Mouse (Mus musculus) liver, embryonic 14.5 days (tissue): ENCODE measurements around the gene Maats1. TPM values are rescaled to one million over a fixed set of nuclear protein-coding genes. Genes with fewer than 3 reads are reported as not detected.
A peak's percentile ranks its signal among the peaks of the same experiment; 100 is the strongest.

Experiments
- ATAC-seq: fragments of 200-750 bp; cut with Nextera tagmentation; 2 replicates; pipeline ENCODE4 v1.8.0; 2017; ENCODE audit warnings: moderate number of reproducible peaks, mild to moderate bottlenecking, moderate library complexity; ENCODE audit not compliant: insufficient read depth
- DNase-seq, 3 experiments: peaks; one replicate each; pipeline ENCODE4 v3.0.0-alpha.2; 2012 to 2013; ENCODE audit warnings: low read depth in 3 of 3, low spot score in 3 of 3
- H3K27ac ChIP-seq: fragments of 300-500 bp; sonication (generic); 2 replicates; pipeline ENCODE4 v1.5.1; 2014; ENCODE audit warnings: moderate library complexity, mild to moderate bottlenecking, control low read depth, inconsistent platforms
- H3K27me3 ChIP-seq: fragments of 300-500 bp; sonication (generic); 2 replicates; pipeline ENCODE4 v1.6.1; 2014; ENCODE audit warnings: mild to moderate bottlenecking, low read length, moderate library complexity; ENCODE audit not compliant: control insufficient read depth, insufficient read depth
- H3K36me3 ChIP-seq: fragments of 300-500 bp; sonication (generic); replicated peaks from 2 replicates; pipeline ENCODE4 v1.6.1; 2014; ENCODE audit warnings: low read depth; ENCODE audit not compliant: control insufficient read depth, insufficient read depth
- H3K4me1 ChIP-seq, 2 experiments: fragments of 200-500 bp in 1 of 2; fragments of 300-500 bp in 1 of 2; sonication (generic) in 1 of 2; replicated peaks; 2 replicates each; pipeline ENCODE4 v1.6.1; 2012 to 2014; ENCODE audit warnings: antibody characterized with exemption in 1 of 2, inconsistent platforms in 1 of 2, low read length in 1 of 2; ENCODE audit not compliant: control insufficient read depth in 2 of 2, insufficient read depth in 2 of 2
- H3K4me2 ChIP-seq: fragments of 300-500 bp; sonication (generic); 2 replicates; pipeline ENCODE4 v1.6.1; 2014; ENCODE audit warnings: low read depth, mild to moderate bottlenecking, control low read depth, moderate library complexity
- H3K4me3 ChIP-seq, 2 experiments: fragments of 200-500 bp in 1 of 2; fragments of 300-500 bp in 1 of 2; sonication (generic) in 1 of 2; 2 replicates each; pipeline ENCODE4 v1.5.1; 2012 to 2014; ENCODE audit warnings: low read depth in 2 of 2, low read length in 2 of 2, mild to moderate bottlenecking in 2 of 2, control low read depth in 1 of 2, inconsistent platforms in 1 of 2, moderate library complexity in 1 of 2; ENCODE audit not compliant: insufficient read depth in 1 of 2
- H3K9ac ChIP-seq: fragments of 300-500 bp; sonication (generic); replicated peaks from 2 replicates; pipeline ENCODE4 v1.6.1; 2014; ENCODE audit warnings: mild to moderate bottlenecking, control low read depth, moderate library complexity
- H3K9me3 ChIP-seq: fragments of 300-500 bp; sonication (generic); 2 replicates; pipeline ENCODE4 v1.6.1; 2016; ENCODE audit warnings: low read length, mixed read lengths; ENCODE audit not compliant: control insufficient read depth
- CTCF ChIP-seq: IDR thresholded peaks from 2 replicates; pipeline ENCODE4 v1.5.1; 2016; ENCODE audit warnings: antibody characterized with exemption, low read depth, control low read depth
- EP300 ChIP-seq: IDR thresholded peaks from 2 replicates; pipeline ENCODE4 v1.6.1; 2016; ENCODE audit warnings: antibody characterized with exemption, low read depth
- WGBS: fragments of 180-500 bp; shearing (Covaris S2); extraction: QIAGEN DNeasy Blood & Tissue Kit; methylation state at CpG from one replicate; pipeline ENCODE4 v1.1.7; 2014; ENCODE audit not compliant: insufficient replicate concordance; 5-methylcytosine and 5-hydroxymethylcytosine counted together
- polyA plus RNA-seq, 2 experiments: library from polyadenylated mRNA; depleted of rRNA in 1 of 2; stranded (reverse) in 1 of 2; unstranded in 1 of 2; fragments of >200 nt; fragmentation: Nextera tagmentation in 1 of 2; extraction: Ambion mirVana in 1 of 2; gene quantifications; 2 replicates each; pipeline versions ENCODE4 v1.2.1 to v1.2.3; 2012 to 2014

Gene Maats1
- polyA plus RNA-seq, 2 experiments, result 0.01 TPM; not detected in 1

DNA sequence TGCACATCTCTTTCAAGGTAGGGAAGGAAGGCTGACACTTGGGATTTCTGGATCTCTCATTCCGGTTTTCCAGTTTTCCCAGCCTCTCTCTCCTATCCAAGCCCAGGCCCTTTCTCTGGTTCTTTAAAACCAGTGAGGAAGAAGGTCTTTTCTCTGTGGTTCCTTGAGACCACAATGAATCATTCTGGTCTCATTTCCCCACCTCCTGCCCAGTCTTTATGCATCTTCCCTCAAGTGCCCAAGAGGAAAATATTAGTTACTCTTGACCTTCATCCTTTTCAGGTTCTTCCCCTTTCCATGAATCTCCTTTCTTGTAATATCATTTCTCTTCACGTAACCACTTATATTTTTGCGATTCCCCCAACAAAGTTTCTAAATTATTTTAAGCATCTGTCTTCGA, 43.8 kb upstream of the Maats1 start:
- DNase-seq, result no peak
- no peaks in the 10 kb centered on the region for H3K27me3 ChIP-seq
- no peak overlapping the region for H3K4me3 ChIP-seq
- 82% methylated on average over 4 of the region's 4 CpGs for WGBS
- TF ChIP-seq EP300 (no peak), CTCF (no peak)
- H3K9me3 ChIP-seq, result no peaks in the 10 kb centered on the region
- H3K4me2 ChIP-seq, result no peak overlapping the region
- H3K36me3 ChIP-seq, result no peaks in the 10 kb centered on the region
- H3K4me1 ChIP-seq, result peaks cover 38 to 44% of the 10 kb centered on the region in 2 experiments
- no peak for ATAC-seq
- H3K27ac ChIP-seq, result no peak overlapping the region
- H3K9ac ChIP-seq, result no peak overlapping the region

- H3K27me3 ChIP-seq, result no peaks in the 10 kb centered on the region
- peaks cover 38 to 44% of the 10 kb centered on the region in 2 experiments for H3K4me1 ChIP-seq
- no peak overlapping the region for H3K9ac ChIP-seq
- DNase-seq (no peak), ATAC-seq (no peak)
- H3K27ac ChIP-seq, result 0 out of 2 replicates have a peak overlapping the region, but pooled peaks have one; percentile 44
- H3K4me2 ChIP-seq, result no peak overlapping the region
- 75% methylated on average over 6 of the region's 6 CpGs for WGBS
- no peaks in the 10 kb centered on the region for H3K36me3 ChIP-seq
- no peak overlapping the region for H3K4me3 ChIP-seq
- TF ChIP-seq CTCF (no peak), EP300 (no peak)
- H3K9me3 ChIP-seq, result no peaks in the 10 kb centered on the region
These were observed 43.3 kb upstream of the Maats1 start for GRCm38 (mm10) chr16:38385184-38385634.

GRCm38 (mm10) chr16:38383683-38384082, 41.7 kb upstream of the Maats1 start:
- H3K4me1 ChIP-seq, result peaks cover 41 to 53% of the 10 kb centered on the region in 2 experiments
- 28% methylated on average over 2 of the region's 2 CpGs for WGBS

DNA sequence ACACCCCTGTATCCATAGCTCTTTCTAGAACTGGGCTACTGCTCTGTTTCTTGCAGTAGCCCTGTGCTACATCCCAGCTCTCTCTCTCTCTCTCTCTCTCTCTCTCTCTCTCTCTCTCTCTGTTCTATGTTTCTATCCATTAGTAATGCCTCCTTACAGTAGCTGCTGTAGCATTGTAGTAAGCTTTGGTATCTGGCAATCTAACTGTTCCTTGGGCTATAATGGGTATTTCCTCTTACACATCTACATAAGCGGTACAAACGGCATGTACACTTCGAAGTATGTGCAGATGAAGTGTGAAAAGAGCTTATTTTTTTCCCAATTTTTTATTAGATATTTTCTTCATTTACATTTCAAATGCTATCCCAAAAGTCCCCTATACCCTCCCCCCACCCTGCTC, 38.0 kb upstream of the Maats1 start:
- Histone ChIP-seq H3K4me3 (no peak overlapping the region), H3K36me3 (peaks cover 19% of the 10 kb centered on the region), H3K4me1 (peaks cover 37 to 50% of the 10 kb centered on the region in 2 experiments), H3K27me3 (no peaks in the 10 kb centered on the region), H3K27ac (no peak overlapping the region), H3K9me3 (no peaks in the 10 kb centered on the region), H3K4me2 (no peak overlapping the region), H3K9ac (no peak overlapping the region)
- WGBS, result 72% methylated on average over 3 of the region's 3 CpGs
- TF ChIP-seq EP300 (no peak), CTCF (no peak)
- ATAC-seq (no peak), DNase-seq (no peak)

More at GRCm38 (mm10) chr16:38383683-38384082, 41.7 kb upstream of the Maats1 start:
- Histone ChIP-seq H3K27me3 (no peaks in the 10 kb centered on the region), H3K27ac (peak overlapping the region; percentile 63), H3K36me3 (peaks cover 2% of the 10 kb centered on the region), H3K4me3 (no peak overlapping the region), H3K9ac (no peak overlapping the region), H3K9me3 (no peaks in the 10 kb centered on the region), H3K4me2 (peak overlapping the region; percentile 20; the same call in 1 of the 2 replicates)
- no peak for DNase-seq
- ATAC-seq, result peak; percentile 77
- TF ChIP-seq EP300 (peak; percentile 63), CTCF (no peak)

DNA sequence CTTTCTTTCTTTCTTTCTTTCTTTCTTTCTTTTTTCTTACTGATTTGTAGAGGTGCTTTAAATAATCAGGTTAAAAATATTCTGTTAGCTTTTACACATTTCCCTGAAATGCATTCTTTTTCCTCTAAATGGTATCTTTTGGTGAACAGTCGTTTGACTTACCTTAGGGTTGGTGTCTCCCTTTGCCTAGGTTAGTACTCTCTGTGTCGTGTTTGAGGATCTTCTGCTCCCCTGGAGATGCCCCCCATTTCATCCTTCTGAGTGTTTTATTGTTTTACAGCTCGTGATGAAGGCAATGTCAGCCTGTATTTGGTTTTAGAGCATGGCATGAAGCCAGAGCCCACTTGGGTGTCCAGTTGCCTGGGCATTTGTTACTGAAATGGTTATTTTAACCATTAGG, 37.5 kb upstream of the Maats1 start:
- Histone ChIP-seq H3K27me3 (no peaks in the 10 kb centered on the region), H3K27ac (no peak overlapping the region), H3K4me2 (no peak overlapping the region), H3K9me3 (no peaks in the 10 kb centered on the region), H3K4me3 (no peak overlapping the region), H3K4me1 (peaks cover 36 to 50% of the 10 kb centered on the region in 2 experiments), H3K36me3 (peaks cover 19% of the 10 kb centered on the region), H3K9ac (no peak overlapping the region)
- DNase-seq, result no peak
- ATAC-seq, result no peak
- no peak for TF ChIP-seq CTCF
- no peak for TF ChIP-seq EP300
- WGBS, result 30% methylated on average over 3 of the region's 3 CpGs
